Mouse (Mus musculus) liver, embryonic 12.5 days (tissue): ENCODE measurements around the gene Sowaha. TPM values are rescaled to one million over a fixed set of nuclear protein-coding genes. Genes with fewer than 3 reads are reported as not detected.
"Not testable (repeated sequence)": the region's sequence is repeated elsewhere in the genome, so short reads cannot be mapped to it uniquely, and the experiment has no call there.

Experiments used
- ATAC-seq: fragments of 200-750 bp; cut with Nextera tagmentation; 2 replicates; pipeline ENCODE4 v1.8.0; 2017; ENCODE audit warnings: moderate number of reproducible peaks, mild to moderate bottlenecking, moderate library complexity
- H3K27ac ChIP-seq: fragments of 300-500 bp; sonication (generic); 2 replicates; pipeline ENCODE4 v1.5.1; 2016; ENCODE audit warnings: mild to moderate bottlenecking
- H3K27me3 ChIP-seq: fragments of 300-500 bp; sonication (generic); replicated peaks from 2 replicates; pipeline ENCODE4 v1.6.1; 2016; ENCODE audit warnings: mild to moderate bottlenecking, moderate library complexity
- H3K36me3 ChIP-seq: fragments of 300-500 bp; sonication (generic); 2 replicates; pipeline ENCODE4 v1.6.1; 2016; ENCODE audit warnings: mild to moderate bottlenecking, moderate library complexity
- H3K4me1 ChIP-seq: fragments of 300-500 bp; sonication (generic); 2 replicates; pipeline ENCODE4 v1.6.1; 2016
- H3K4me2 ChIP-seq: fragments of 300-500 bp; sonication (generic); 2 replicates; pipeline ENCODE4 v1.6.1; 2016; ENCODE audit warnings: mild to moderate bottlenecking, moderate library complexity
- H3K4me3 ChIP-seq: fragments of 300-500 bp; sonication (generic); 2 replicates; pipeline ENCODE4 v1.5.1; 2016; ENCODE audit warnings: mild to moderate bottlenecking, moderate library complexity
- H3K9ac ChIP-seq: fragments of 300-500 bp; sonication (generic); 2 replicates; pipeline ENCODE4 v1.6.1; 2016; ENCODE audit warnings: mild to moderate bottlenecking, moderate library complexity
- H3K9me3 ChIP-seq: fragments of 300-500 bp; sonication (generic); replicated peaks from 2 replicates; pipeline ENCODE4 v1.6.1; 2016; ENCODE audit warnings: mild to moderate bottlenecking, moderate library complexity
- WGBS: fragments of 180-500 bp; shearing (Covaris S2); methylation state at CpG from one replicate; pipeline ENCODE4 v1.1.7; 2016; ENCODE audit not compliant: insufficient replicate concordance; 5-methylcytosine and 5-hydroxymethylcytosine counted together
- polyA plus RNA-seq: library from polyadenylated mRNA; unstranded; fragments of >200 nt; fragmentation: Nextera tagmentation; extraction: Ambion mirVana; gene quantifications from 2 replicates; pipeline ENCODE4 v1.2.1, GENCODE M21; 2016

The Sowaha gene
- polyA plus RNA-seq, 1 experiment from 2014 or later = 9.8 TPM

DNA sequence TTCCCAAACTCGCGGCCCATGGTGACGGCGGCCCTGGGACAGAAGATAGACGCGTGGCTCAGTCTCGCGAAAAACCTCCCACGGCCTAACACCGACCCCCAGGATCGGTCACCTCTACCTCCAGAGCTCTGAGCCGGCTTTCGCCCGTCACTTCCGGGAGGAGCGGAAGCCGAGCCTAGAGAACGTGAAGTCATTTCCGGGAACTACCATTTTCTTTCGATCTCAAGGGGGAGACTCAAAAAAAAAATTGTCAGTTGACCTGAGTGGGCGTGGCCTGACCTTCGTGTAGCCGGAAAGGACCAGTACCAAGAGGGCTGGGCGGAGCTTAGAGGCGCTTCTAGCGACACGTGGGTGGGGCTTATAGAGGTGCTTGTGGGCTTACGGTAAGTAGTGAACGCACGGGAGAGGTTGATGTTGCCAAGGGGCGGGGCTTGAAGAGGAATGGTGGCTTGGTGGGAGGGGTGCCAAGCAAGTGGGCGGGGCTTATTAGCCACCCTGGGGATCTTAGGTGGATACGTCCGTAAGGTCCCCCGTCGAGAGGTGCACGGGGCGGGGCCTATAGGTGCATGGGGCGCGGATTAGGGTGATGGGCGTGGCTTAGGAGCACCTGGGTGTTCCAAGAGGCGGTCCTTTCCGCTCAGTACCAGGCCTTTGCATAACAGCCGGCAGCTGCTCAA, 49.3 kb downstream of the Sowaha start, which contains the start of the genes Uqcrq and Gdf9:
Gene Uqcrq (minus strand): TSS at position 162 of the 677 bp plus-strand sequence.
Gene Gdf9 (plus strand): TSS at position 354 of the 677 bp plus-strand sequence.
- peaks cover 45% of the 10 kb centered on the region for H3K4me1 ChIP-seq
- peak within 1 kb of the TSS; percentile 87 for H3K9ac ChIP-seq
- 2% methylated on average over 43 of the region's 44 CpGs for WGBS
- H3K27ac ChIP-seq = peak within 1 kb of the TSS; percentile 90
- peak within 1 kb of the TSS; percentile 99 for H3K4me3 ChIP-seq
- ATAC-seq = peak; percentile 90
- no peaks in the 10 kb centered on the region for H3K27me3 ChIP-seq
- H3K4me2 ChIP-seq = peak within 1 kb of the TSS; percentile 90
- peaks cover 21% of the 10 kb centered on the region for H3K36me3 ChIP-seq
- H3K9me3 ChIP-seq = no peaks in the 10 kb centered on the region

DNA sequence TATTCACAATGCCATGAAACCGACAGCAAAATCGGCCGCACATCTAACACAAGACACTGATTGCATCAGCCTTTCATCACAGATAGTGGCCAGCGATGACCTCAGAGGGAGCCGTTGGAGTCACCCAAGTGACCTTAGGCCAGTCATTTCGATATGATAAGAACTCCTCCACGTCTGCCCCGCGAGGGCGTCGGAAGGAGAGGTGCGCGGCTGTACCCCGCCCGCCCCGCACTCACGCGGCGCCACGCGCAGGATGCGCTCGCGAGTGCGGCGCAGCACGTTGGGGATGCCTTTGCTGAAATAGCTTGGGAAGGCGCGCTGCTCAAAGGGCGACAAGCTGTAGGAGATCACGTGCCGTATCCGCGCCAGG, 49.8 kb downstream of the Sowaha start:
- Histone ChIP-seq H3K4me2 (peak overlapping the region; percentile 90), H3K9me3 (no peaks in the 10 kb centered on the region), H3K4me1 (peaks cover 45% of the 10 kb centered on the region), H3K27me3 (no peaks in the 10 kb centered on the region), H3K9ac (peak overlapping the region; percentile 87), H3K36me3 (peaks cover 23% of the 10 kb centered on the region), H3K4me3 (peak overlapping the region; percentile 99), H3K27ac (peak overlapping the region; percentile 90)
- ATAC-seq = peak; percentile 39
- WGBS = under 1% methylated on average over 34 of the region's 34 CpGs

DNA sequence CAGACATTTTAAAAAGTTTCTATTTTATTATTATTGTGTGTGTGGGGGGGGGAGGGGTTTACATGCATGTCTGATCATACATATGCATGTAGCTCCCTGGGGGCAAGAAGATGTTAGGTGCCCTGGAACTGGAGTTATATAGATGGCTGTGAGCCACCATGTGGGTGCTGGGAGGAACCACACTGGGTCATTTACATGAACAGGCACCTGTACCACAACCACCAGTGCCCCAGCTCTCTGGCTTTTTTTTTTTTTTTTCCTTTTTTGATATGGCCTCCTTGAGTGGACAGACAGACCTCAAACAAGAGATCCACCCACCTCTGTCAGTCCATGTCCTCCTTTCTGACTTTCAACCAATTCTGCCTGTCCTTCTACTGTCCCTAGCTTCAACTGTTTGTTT, 50.9 kb downstream of the Sowaha start:
- no peak for ATAC-seq
- peak overlapping the region; percentile 99 for H3K4me3 ChIP-seq
- H3K36me3 ChIP-seq = peaks cover 23% of the 10 kb centered on the region
- H3K4me2 ChIP-seq = peak overlapping the region; percentile 90
- H3K9ac ChIP-seq = peak overlapping the region; percentile 87
- no peaks in the 10 kb centered on the region for H3K9me3 ChIP-seq
- no peak overlapping the region; the same call in 1 of the 2 replicates for H3K27ac ChIP-seq
- H3K4me1 ChIP-seq = peaks cover 45% of the 10 kb centered on the region
- H3K27me3 ChIP-seq = no peaks in the 10 kb centered on the region

DNA sequence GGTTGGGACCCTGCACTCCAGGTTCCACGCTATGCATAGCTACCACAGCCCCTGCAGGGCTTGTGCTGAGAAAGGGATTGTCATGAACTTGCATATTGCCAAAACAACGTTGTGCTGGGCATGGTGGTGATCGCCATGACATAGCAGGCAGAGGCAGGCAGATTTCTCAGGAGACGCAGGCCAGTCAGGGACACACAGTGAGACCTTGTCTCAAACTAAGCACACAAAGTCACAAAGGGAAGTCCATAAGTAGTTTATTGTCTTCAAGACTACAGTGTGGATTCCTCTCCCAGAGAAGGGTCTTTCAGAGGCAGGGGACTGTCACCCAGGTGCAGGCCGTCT, 51.4 kb downstream of the Sowaha start:
- Histone ChIP-seq H3K4me2 (no peak overlapping the region), H3K27me3 (no peaks in the 10 kb centered on the region), H3K4me1 (peaks cover 44% of the 10 kb centered on the region), H3K36me3 (peaks cover 23% of the 10 kb centered on the region), H3K4me3 (no peak overlapping the region), H3K9ac (no peak overlapping the region), H3K9me3 (no peaks in the 10 kb centered on the region), H3K27ac (no peak overlapping the region)
- ATAC-seq = no peak
- WGBS = 89% methylated on average over 5 of the region's 5 CpGs

- no peak overlapping the region for H3K27ac ChIP-seq
- no peak overlapping the region for H3K4me2 ChIP-seq
- H3K4me1 ChIP-seq = peaks cover 39% of the 10 kb centered on the region
- H3K36me3 ChIP-seq = peaks cover 23% of the 10 kb centered on the region
- ATAC-seq = no peak
- 80% methylated on average over 3 of the region's 3 CpGs for WGBS
- H3K27me3 ChIP-seq = no peaks in the 10 kb centered on the region
- H3K9me3 ChIP-seq = no peaks in the 10 kb centered on the region
- H3K4me3 ChIP-seq = no peak overlapping the region
- no peak overlapping the region for H3K9ac ChIP-seq
These were observed 51.9 kb downstream of the Sowaha start for GRCm38 (mm10) chr11:53427993-53428715.

DNA sequence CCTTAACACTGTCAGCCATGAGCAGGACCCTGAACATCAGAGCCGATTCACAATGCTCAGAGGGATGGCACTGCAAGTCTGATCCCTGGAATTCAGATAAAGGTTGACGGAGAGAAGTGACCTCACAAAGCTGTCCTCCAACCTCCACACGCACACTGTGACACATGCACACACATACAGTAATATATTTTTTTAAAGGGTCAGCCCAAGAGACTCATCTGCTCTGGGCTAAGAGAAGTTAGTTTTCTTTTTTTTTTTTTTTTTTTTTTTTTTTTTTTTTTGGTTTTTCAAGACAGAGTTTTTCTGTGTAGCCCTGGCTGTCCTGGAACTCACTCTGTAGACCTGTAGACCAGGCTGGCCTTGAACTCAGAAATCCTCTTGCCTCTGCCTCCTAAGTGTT, 53.2 kb downstream of the Sowaha start:
- not testable (repeated sequence) for H3K27me3 ChIP-seq, H3K27ac ChIP-seq, H3K9me3 ChIP-seq, H3K4me2 ChIP-seq, H3K9ac ChIP-seq, H3K4me3 ChIP-seq, ATAC-seq
- peaks cover 26% of the 10 kb centered on the region for H3K4me1 ChIP-seq
- 80% methylated on average over 3 of the region's 3 CpGs for WGBS
- peaks cover 23% of the 10 kb centered on the region for H3K36me3 ChIP-seq

Other genes with a start within 250 kb of the Sowaha start
- gene Hspa4, start 179.8 kb downstream of the Sowaha start, polyA plus RNA-seq = 101 and 103 TPM in 2 replicates
- 18.3 and 19.8 TPM in 2 replicates for gene Zcchc10, start 155.6 kb downstream of the Sowaha start, polyA plus RNA-seq
- gene Aff4, start 129.4 kb downstream of the Sowaha start, polyA plus RNA-seq = 18.8 and 19.8 TPM in 2 replicates
- gene Leap2, start 57.1 kb downstream of the Sowaha start, polyA plus RNA-seq = 5.3 and 5.4 TPM in 2 replicates
- gene Uqcrq, start 49.4 kb downstream of the Sowaha start, polyA plus RNA-seq = 641 and 664 TPM in 2 replicates
- gene Gdf9, start 49.3 kb downstream of the Sowaha start, polyA plus RNA-seq = 0.21 and 0.33 TPM in 2 replicates
- gene Gm10447, start 23.2 kb downstream of the Sowaha start, polyA plus RNA-seq = 0.05 and 0.10 TPM in 2 replicates
- 1.9 and 2.0 TPM in 2 replicates for gene Shroom1, start 23.1 kb downstream of the Sowaha start, polyA plus RNA-seq
- gene Gm9837, start 9.8 kb downstream of the Sowaha start, polyA plus RNA-seq = not detected in 2 replicates
- 0.14 and 0.48 TPM in 2 replicates for gene Gm9945, start 108 bp downstream of the Sowaha start, polyA plus RNA-seq
- 33.5 and 34.3 TPM in 2 replicates for gene Sept8, start 39.0 kb upstream of the Sowaha start, polyA plus RNA-seq
- gene Kif3a, start 87.1 kb upstream of the Sowaha start, polyA plus RNA-seq = 13.7 and 14.5 TPM in 2 replicates
- 0.81 TPM in 2 replicates for gene Il4, start 138.4 kb upstream of the Sowaha start, polyA plus RNA-seq
- not detected in 2 replicates for gene Il13, start 154.4 kb upstream of the Sowaha start, polyA plus RNA-seq
- gene Rad50, start 227.0 kb upstream of the Sowaha start, polyA plus RNA-seq = 25.6 TPM in 2 replicates
- not detected in 2 replicates for gene Il5, start 240.5 kb upstream of the Sowaha start, polyA plus RNA-seq